Mouse (Mus musculus) left cerebral cortex, postnatal 10 days (tissue): Measurements from ENCODE around the gene Cdh13. TPM values are rescaled to one million over a fixed set of nuclear protein-coding genes. Genes with fewer than 3 reads are reported as not detected.
"Not testable (repeated sequence)": the region's sequence is repeated elsewhere in the genome, so short reads cannot be mapped to it uniquely, and the experiment has no call there.

ENCODE experiments used
- DNase-seq, 2 experiments: peaks; one replicate each; pipeline ENCODE4 v3.0.0; 2021 to 2022; ENCODE audit warnings: low spot score in 2 of 2, mixed read lengths in 1 of 2; ENCODE audit errors: extremely low spot score in 1 of 2
- intact Hi-C: fragments of 180-260 bp; cut with DNase I; formaldehyde crosslinking; loops from one replicate; pipeline ENCODE4 v1.15.1; 2025
- total RNA-seq, 2 experiments: library from RNA; stranded (reverse); gene quantifications; 2 replicates each; pipeline ENCODE4 v1.2.3; 2021

The Cdh13 gene
- total RNA-seq, 2 experiments from 2014 or later, result 190 to 200 TPM

GRCm38 (mm10) chr8:118709366-118709765 lies 425.8 kb downstream of the Cdh13 start:
- no peak for DNase-seq
- intact Hi-C loops, result no loop called here

- intact Hi-C loops, result loop anchor here (10.0 kb wide), 1 partner anchor 427 kb away; the partner anchor contains the start of gene Cdh13
- DNase-seq, result no peak
These were observed 428.1 kb downstream of the Cdh13 start for GRCm38 (mm10) chr8:118711631-118712030.

GRCm38 (mm10) chr8:118713111-118713510 lies 429.6 kb downstream of the Cdh13 start:
- intact Hi-C loops, result loop anchor here (10.0 kb wide), 1 partner anchor 428 kb away; the partner anchor contains the start of gene Cdh13
- no peak for DNase-seq

GRCm38 (mm10) chr8:118713596-118713995 lies 430.1 kb downstream of the Cdh13 start:
- intact Hi-C loops, result loop anchor here (10.0 kb wide), 1 partner anchor 429 kb away; the partner anchor contains the start of gene Cdh13
- no peak for DNase-seq

- peak in 1 of 2 experiments; percentile 71 for DNase-seq
- intact Hi-C loops, result no loop called here
These were observed 439.4 kb downstream of the Cdh13 start for GRCm38 (mm10) chr8:118722896-118723295.

GRCm38 (mm10) chr8:118725651-118726050 lies 442.1 kb downstream of the Cdh13 start:
- intact Hi-C loops, result no loop called here
- peak in 1 of 2 experiments; percentile 38 for DNase-seq

GRCm38 (mm10) chr8:118741781-118742180 lies 458.2 kb downstream of the Cdh13 start:
- DNase-seq, result no peak
- intact Hi-C loops, result no loop called here

GRCm38 (mm10) chr8:118744991-118745390 lies 461.5 kb downstream of the Cdh13 start:
- no peak for DNase-seq
- intact Hi-C loops, result no loop called here

GRCm38 (mm10) chr8:118748041-118748604 lies 464.6 kb downstream of the Cdh13 start:
- intact Hi-C loops, result no loop called here
- no peak for DNase-seq

- DNase-seq, result no peak
- intact Hi-C loops, result no loop called here
These were observed 465.7 kb downstream of the Cdh13 start for GRCm38 (mm10) chr8:118749191-118749590.

- intact Hi-C loops, result no loop called here
- DNase-seq, result no peak
These were observed 466.3 kb downstream of the Cdh13 start for GRCm38 (mm10) chr8:118749786-118750185.

GRCm38 (mm10) chr8:118753710-118754109 lies 470.2 kb downstream of the Cdh13 start:
- intact Hi-C loops, result no loop called here
- no peak for DNase-seq

GRCm38 (mm10) chr8:118754119-118754518 lies 470.6 kb downstream of the Cdh13 start:
- no peak for DNase-seq

GRCm38 (mm10) chr8:118777507-118777906 lies 494.0 kb downstream of the Cdh13 start:
- DNase-seq, intact Hi-C loops: not testable (repeated sequence)

More at GRCm38 (mm10) chr8:118754119-118754518, 470.6 kb downstream of the Cdh13 start:
- intact Hi-C loops, result no loop called here

GRCm38 (mm10) chr8:118778374-118778773 lies 494.8 kb downstream of the Cdh13 start:
- intact Hi-C loops, result no loop called here
- DNase-seq, result no peak

GRCm38 (mm10) chr8:118785646-118786045 lies 502.1 kb downstream of the Cdh13 start:
- intact Hi-C loops, result no loop called here
- DNase-seq, result no peak

GRCm38 (mm10) chr8:118789649-118790048 lies 506.1 kb downstream of the Cdh13 start:
- DNase-seq, result peak in 1 of 2 experiments; percentile 33
- intact Hi-C loops, result no loop called here

- intact Hi-C loops, result no loop called here
- DNase-seq, result peak in 1 of 2 experiments; percentile 25
These were observed 511.4 kb downstream of the Cdh13 start for GRCm38 (mm10) chr8:118794886-118795285.

- no peak for DNase-seq
- intact Hi-C loops, result no loop called here
These were observed 513.0 kb downstream of the Cdh13 start for GRCm38 (mm10) chr8:118796491-118796890.

- DNase-seq, result no peak
- intact Hi-C loops, result no loop called here
These were observed 513.6 kb downstream of the Cdh13 start for GRCm38 (mm10) chr8:118797127-118797526.

GRCm38 (mm10) chr8:118803168-118803567 lies 519.6 kb downstream of the Cdh13 start:
- no peak for DNase-seq
- intact Hi-C loops, result no loop called here
